Mouse (Mus musculus): Measurements from ENCODE around the gene Flrt1.

Flrt1 gene

GRCm38 (mm10) chr19:7130317-7130716, 24.8 kb upstream of the Flrt1 start:
- DNase-seq (ENCODE audit: low read depth, low spot score): no peak

DNA sequence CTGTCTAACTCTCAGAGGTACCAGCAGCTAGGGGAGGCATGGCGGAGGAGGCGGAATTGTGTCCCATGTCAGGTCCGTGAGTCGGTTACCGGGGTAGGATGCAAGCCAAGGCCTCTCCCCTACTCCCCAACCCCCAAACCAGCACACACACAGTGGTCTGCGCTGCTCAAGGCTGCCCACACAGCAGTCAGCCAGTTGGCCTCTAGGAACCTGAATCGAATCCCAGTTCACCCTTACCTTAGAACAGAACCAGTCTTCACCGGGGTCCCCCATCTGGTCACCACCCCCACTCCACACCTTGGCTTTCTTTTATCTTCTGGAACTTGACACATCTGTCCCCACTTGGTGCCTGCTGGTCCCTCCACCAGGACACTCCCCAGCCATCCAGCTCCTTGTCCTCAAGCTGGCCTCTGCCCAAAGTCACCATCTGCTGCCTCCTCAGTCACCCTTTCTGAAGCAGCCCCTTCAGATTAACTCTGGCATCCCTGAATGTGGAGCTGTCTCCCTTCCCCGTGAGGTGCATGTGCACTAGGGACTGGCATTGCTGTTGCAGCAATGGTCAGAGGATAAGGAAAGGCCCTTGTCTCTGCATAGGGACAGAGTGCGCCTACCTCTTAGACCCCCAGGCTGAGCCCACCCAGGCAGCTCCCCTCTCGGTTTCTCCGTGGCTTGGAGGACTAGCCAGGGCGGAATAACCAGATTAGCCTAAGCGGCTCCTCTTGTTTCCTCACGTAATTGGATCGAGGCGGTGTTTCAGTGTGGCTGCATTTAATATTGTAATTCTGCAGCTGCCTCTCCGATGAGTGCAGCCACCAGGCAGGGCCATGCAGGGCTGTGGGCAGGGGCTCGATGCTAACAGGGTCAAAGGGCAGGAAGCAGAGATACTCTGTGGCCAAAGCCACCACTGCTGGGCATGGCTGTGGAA, 23.3 kb upstream of the Flrt1 start:
- DNase-seq (ENCODE audit: low read depth, low spot score): no peak

DNA sequence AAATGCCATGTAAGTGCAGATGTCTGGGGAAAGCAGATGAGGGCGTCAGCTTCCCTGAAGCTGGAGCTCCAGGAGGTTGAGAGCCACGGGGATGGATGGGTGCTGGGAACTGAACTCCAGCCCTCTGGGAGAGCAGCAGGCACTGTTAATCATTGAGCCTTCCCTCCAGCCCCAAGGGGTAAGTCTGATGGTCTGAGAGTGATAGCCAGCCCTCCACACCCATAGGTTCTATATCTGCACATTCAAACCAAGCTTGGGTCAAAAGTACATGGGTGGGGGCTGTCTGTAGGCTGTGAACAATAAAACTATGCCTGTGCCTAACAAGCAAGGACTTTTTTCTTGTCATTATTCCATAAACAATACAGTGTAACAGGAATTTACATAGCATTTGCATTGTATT, 21.4 kb upstream of the Flrt1 start:
- DNase-seq (ENCODE audit: low read depth, low spot score): no peak

DNA sequence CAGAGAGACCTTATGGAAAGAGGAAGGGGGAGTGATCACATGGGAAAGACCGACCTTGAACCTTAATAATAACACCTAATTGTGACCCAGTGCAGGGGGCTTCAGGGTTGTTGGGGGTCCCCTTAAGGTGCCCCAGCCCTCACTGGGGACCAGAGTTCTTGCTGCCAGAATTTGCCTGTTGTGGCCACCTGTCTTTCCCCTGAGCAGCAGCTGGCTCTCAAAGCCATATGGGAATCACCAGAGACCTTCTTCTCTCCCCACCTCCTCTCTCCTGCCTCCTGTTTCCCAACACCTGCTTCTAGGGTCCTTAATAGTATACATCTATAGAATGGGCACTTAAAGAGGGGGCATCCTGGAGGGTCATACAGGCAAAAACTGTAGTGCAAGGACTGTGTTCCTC, 20.7 kb upstream of the Flrt1 start:
- DNase-seq (ENCODE audit: low read depth, low spot score): no peak

DNA sequence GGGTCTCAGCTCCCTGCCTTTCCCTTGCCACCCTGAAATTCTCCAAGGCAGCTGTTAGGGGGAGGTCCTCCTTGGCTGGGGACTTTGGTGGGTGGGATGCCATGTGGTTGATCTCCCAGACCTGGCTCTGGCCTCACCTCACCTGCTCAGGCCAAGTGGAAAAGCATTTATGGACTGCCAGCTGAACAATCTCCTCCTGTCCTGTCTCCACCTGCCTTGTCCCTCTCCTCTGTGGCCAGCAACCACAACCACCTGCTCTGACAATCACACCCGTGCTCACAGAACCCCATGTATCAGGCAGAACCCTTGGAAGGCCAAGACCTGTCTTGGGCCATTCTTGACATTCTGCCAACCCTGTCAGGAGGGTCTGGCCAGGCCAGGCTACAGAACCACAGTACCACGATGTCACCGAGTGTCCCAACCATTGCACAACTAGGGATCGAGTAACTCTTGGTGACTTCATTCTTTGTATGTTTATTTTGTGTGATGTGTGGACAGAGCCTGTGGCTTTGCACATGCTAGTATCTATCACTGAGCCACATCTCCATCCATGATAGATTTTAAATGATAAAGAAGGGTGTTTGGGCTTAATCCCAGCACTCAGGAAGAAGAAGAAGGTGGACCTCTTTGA, 20.1 kb upstream of the Flrt1 start:
- no peak for DNase-seq (ENCODE audit: low read depth, low spot score)

DNA sequence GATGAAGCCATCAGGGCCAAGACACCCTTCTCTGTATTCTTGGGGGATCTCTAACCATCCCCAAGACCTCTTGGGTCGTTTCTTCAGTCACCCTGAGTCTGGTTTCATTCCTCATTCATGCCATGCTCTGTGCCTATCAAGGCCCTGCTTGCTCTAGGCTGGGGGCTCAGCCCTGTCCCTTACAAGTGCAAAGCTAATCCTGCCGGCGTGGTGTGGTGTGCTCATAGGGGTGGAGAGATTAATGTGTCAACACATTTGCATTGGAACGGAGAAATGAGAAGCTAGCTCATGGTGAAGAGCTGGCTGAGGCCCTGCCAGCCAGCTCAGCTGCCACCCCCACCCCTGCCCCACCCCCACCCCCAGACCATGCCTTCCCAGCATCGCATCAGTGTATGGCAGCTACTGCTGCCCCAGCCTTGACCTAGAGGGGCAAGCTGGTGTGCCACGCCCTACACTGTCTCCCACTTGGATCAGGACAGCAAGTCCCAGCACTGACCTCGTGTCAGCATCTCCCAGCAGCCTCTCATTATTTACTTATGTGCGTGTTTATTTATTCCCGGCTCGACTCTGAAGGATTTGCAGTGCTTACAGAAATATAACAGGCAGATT, 17.3 kb upstream of the Flrt1 start:
- DNase-seq (ENCODE audit: low read depth, low spot score): no peak

DNA sequence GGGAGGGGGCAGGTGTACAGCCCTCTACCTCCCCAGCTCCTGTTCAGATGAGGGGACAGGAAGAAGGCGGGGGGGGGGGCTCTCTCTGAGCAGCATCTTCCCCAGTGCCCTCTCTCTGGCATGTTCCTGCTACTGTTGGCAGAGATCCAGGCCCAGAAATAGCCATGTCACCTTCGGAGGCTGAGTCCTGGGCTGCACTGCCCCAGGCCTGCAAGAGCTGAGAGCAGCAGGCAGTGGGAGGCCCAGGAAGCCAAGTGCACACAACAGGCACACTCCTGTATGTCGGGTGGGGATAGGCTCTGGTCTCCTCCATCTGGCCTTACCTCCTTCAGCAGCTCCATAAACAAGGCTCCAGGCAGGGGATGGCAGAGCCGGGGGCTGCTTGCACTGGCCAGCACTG, 16.7 kb upstream of the Flrt1 start:
- no peak for DNase-seq (ENCODE audit: low read depth, low spot score)

DNA sequence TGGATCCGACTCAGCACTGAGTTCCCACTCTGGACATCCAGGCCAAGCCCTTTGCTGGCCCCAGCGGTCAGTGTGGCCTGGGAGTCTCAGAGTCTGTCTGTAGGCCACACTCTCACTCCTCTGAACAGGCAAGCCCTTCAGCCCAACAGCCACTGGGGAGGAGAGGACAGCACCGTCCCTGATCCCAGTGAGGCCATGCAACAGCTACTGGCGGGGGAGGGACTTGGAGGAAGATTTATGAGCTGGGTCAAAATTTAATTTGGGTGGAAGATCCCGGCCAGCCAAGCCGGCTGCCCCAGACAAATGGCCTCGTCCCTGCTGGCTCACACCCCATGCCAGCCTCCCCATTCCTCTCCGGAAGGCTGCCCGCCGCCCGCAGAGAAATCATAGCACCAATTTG, 15.7 kb upstream of the Flrt1 start:
- no peak for DNase-seq (ENCODE audit: low read depth, low spot score)

DNA sequence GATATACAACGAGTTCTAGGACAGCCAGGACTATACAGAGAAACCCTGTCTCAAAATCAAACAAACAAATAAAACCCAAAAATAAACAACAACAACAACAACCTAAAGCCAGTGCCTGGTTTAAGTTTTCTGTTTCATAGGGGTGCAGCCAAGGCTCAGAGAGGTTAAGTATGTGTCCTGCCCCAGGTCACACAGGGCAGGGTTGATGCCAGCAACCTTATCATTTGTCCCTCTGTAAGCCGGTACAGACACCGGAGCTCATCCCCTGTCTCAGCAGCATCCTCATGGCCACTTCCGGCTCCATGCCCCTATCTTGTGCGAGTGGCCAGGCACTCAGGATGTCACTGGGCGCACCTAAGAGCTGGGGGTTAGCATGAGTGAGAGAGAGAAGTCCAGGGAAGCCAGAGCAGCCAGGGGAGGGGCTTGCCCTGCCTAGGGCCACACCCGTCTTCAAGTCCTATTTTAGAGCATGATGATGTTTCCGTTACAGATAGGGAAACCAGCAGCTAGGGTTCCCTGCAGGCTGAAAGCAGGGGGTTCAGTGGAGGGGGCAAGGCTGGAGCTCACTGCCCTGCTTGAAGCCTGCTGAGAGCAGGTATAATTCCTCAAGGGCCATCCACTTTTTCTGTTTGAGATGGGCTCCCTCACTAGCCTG, 12.3 kb upstream of the Flrt1 start:
- peak; percentile 18 for DNase-seq (ENCODE audit: low read depth, low spot score)

- DNase-seq (ENCODE audit: low read depth, low spot score): peak; percentile 6
These were observed 11.6 kb upstream of the Flrt1 start for GRCm38 (mm10) chr19:7117141-7117540.

DNA sequence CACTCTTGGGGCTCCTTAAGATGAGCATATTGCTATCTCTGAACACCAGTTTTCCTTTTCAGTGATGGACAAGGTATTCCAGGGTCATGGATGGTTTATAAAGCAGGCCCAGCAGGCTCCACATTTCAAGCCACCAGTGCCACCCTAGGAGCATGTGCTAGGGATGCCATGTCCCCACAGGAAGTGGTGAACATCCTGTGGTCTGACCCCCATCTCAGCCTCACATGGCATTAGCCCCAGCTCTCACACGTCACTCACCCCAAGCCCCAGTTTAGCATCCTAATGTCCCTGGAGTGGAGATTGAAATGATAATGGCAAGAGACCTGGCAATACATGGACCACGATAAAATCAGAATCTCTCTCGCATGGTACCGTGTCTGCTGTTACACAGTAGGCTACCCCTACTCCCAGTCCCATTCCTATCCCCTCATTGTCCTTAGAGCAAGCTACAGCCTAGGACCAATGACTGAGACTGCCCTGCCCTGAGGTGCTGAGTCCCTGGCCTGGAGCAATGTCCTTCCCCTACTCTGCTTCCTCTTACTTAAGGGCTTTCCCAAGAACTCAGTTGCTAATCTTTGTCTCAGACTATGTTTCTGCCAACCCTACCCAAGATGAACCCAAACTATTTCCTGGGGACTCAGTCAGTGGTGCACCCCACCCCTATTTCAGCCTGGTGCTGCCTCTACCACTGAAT, 10.7 kb upstream of the Flrt1 start:
- peak; percentile 12 for DNase-seq (ENCODE audit: low read depth, low spot score)

GRCm38 (mm10) chr19:7113574-7113973, 8.0 kb upstream of the Flrt1 start:
- DNase-seq (ENCODE audit: low read depth, low spot score): no peak

DNA sequence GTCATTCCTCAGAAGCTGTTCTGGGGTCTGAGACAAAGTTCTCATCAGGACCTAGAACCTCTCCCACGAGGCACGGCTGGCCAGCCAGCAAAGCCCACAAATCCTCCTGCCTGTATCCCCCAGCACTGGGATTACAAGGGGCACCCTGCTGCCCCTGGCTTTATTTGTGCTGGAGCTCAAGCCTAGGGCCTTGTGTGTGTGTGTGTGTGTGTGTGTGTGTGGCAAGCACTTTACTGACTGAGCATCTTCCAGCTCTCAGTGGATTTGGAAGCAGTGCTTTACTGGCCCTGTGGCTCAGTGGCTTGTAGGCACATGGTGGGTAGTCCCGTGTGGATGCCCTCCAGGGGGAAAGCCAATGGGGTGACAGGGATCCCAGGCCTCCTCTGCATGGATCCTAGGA, 7.1 kb upstream of the Flrt1 start:
- no peak for DNase-seq (ENCODE audit: low read depth, low spot score)

DNA sequence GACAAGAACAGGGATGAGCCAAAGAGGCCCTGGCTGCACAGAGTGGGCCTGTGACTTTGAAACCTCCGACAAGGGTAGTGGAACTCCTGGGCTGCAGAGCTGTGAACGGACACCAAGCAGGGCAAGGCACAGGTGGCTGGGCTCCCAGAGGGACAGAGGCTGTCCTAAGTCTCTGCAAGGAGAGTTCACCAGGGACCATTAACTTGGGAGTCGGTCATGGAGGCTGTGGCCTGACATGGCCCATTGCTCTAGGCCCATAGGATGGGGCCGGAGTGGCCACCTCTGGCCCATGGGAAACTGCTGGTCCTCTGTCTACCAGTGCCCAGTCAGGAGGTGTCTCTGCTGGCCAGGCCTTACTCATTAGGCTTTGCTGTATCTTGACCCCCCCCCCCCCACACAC, 6.2 kb upstream of the Flrt1 start:
- no peak for DNase-seq (ENCODE audit: low read depth, low spot score)

DNA sequence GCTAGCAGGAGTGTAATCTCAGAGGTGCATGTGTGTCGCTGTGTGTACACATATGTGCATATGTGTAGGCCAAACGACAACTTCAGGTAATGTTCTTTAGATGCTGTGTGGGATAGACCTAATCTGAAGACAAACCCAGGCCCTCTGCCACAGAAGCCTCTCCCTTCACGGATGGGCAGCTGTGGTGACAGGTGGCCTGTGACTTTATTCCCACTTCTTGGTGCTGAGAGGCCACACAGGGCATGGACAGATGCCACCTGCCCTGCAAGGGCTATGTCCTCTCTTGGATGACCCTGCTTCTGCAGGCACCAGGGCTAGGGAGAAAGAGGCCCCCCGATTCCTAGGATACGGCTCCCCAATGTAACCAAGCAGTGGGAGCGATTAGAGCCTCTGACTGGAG, 5.8 kb upstream of the Flrt1 start:
- no peak for DNase-seq (ENCODE audit: low read depth, low spot score)

DNA sequence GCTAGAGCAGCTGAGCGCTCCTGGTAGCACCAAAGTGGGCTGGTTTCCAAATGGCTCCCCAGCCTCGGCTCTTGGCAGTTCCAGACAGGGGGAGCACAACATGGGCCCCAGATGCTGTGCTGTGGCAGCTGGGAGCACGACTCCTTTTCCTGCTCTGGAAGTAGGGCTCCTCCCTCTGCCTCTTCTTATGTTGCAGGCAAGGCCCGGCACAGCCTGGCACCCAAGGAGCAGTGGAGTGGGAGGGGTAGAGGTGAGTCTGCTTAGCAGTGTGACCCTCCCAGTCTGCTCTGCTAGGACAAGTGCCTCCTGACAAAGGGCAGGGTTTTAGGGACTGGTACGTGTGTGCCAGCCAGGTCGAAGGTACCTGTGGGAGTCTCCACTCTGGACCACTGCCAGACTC, 5.3 kb upstream of the Flrt1 start:
- no peak for DNase-seq (ENCODE audit: low read depth, low spot score)

GRCm38 (mm10) chr19:7110097-7110496, 4.6 kb upstream of the Flrt1 start:
- DNase-seq (ENCODE audit: low read depth, low spot score): no peak

DNA sequence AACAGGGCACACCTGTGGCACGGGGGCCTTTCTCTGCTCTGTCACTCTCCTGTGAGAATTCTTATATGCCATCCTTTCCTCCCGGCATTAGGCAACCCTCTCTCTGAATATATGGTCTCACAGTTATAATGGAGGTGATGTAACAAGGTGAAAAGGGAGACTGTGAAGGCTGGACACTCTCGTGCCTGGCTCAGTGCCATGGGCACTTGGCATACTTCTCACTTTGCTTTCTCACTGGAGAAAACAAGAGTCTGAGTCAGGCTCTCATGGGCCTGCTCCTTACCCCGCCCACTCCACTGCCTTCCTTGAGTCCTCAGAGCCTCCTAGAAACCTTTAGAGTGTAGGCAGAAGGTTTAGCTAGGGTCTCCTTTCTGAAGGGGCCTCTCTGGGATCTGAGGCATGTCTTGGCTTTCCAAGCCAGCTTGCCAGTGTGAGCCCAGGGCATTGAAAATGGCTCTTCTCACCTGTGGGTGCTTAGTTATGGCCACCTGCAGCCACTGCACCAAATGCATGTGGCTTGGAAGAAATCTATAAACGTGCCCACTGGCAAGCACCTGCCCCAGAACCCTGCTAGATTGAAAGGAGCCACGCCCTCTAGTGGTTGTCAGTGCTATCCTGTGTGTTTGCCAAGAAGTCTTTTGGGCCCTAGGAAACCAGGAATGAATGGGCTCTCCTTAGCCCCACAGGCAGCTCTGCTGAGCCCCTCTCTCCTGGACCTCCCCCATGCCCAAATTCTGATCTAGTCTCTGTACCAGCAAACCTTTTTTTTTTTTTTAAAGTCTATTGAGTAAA, 2.8 kb upstream of the Flrt1 start:
- DNase-seq (ENCODE audit: low read depth, low spot score): peak; percentile 65

DNA sequence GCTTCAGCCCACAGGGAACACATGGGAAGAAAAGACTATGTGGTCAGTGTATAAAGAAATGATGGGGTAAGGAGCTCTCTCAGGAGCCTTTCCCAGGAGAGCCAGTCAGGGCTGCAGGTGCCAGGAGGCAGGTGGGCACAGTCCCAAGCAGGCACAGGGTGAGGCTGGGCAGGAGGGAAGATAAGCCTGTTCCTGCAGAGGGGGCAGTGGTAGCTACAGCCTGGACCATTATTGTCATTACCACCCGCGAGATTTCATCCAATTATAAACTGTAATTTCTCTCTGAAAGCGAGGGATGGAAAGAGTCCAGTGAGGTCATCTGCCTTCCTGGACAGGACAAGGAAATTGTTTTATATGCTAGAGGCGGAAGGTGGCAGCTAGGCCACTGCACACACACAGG, 1.6 kb upstream of the Flrt1 start:
- no peak for DNase-seq (ENCODE audit: low read depth, low spot score)

DNA sequence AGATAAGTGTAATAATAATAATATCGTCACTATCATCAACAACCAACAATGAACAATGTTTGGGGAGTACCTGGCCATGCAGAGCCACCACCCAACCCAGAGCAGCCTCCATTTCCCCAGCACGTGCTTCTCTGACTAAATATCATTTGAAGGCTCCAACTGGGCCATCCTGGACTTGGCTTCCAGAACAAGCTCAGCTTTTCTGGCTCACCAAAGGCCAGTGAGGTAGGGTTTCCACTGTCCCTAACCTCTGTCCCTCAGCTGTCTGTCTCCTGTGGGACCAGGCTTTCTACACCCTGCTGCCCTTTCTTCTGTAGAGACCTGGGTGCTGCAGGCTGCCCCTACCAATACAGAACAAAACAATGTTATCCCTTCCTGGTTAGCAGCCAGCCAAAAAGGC, 1.0 kb upstream of the Flrt1 start:
- DNase-seq (ENCODE audit: low read depth, low spot score): no peak

DNA sequence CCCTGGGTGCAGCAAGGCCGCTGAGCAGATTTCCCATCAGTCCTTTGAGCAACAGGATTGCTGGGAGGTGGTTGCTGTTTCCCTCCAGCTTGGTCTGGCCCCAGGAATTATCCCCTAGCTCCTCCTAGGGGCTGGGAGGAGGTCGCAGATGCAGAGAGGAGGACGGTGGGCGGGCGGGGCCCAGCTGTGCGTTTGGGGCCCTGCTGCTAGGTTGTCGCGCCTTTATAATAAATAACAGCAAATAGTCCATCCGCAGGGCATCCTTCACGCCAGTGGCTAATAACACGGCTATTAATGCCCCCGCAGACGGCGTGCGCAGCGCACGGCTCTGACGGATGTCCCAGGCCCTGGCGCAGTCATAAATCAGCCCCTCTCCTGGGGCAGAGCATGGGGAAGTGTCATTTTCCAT, 1.5 kb downstream of the Flrt1 start:
- no peak for DNase-seq (ENCODE audit: low read depth, low spot score)

Measured in CD4-positive, CD25-positive, alpha-beta regulatory T cell, adult 2 months (primary cell).